Mouse (Mus musculus) liver, adult (tissue): ENCODE measurements around the gene Vars.

Experiments
- GATA4 ChIP-seq: IDR thresholded peaks from 2 replicates; pipeline ENCODE4 v1.6.1; 2014; ENCODE audit warnings: mild to moderate bottlenecking, low read length; ENCODE audit not compliant: insufficient replicate concordance

Gene Vars

DNA sequence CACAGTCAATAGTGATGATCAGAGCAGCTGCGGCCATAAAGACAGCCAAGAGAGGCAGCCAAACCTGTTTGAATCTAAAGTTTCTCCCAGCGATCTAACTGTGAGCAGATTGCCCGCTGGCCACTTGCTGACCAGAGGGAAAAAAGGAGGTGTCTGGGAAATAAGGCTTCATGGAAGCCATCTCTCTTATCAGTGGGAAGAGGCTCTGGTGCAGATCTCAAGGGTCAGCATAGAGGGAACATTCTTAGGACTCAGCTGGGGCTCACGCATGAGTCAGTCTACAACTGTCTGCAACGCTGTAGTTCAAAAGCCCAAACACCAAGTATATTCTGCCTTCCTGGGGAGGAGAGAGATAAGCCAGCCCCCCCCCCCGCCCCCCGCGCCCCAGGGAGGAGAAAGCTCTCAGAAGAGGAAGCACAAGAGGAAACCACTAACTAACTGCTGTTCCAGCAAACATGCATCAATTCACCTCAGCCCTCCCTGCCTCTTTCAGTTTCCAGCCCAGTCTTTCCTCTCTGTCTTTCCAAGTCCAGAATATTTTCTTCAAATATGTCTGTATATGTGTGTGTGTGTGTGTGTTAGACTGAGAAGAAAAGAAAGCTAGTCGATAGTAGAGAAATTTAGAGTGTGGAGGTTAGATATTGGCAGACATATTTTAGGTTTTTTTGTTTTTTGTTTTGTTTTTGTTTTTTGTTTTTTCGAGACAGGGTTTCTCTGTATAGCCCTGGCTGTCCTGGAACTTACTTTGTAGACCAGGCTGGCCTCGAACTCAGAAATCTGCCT is 47.6 kb downstream of the Vars start:
- TF ChIP-seq GATA4, result peak; percentile 82; the same call in 1 of the 2 replicates

DNA sequence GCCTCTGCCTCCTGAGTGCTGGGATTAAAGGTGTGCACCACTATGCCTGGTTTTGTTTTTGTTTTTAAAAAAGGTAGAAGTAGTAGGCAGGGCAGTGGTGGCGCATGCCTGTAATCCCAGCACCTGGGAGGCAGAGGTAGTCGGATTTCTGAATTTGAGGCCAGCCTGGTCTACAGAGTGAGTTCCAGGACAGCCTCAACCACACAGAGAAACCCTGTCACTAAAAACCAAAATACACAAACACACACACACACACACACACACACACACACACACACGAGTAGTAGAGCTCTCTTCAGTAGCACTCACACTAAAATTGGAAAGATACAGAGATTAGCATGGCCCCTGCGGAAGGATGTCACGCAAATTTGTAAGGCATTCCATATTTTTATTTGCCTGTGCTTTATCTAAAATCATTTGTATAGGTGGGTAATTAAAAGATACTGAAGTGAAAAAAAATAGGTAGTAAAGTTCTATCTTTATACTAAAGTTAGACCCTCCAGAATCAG is 48.2 kb downstream of the Vars start:
- TF ChIP-seq GATA4, result no peak

DNA sequence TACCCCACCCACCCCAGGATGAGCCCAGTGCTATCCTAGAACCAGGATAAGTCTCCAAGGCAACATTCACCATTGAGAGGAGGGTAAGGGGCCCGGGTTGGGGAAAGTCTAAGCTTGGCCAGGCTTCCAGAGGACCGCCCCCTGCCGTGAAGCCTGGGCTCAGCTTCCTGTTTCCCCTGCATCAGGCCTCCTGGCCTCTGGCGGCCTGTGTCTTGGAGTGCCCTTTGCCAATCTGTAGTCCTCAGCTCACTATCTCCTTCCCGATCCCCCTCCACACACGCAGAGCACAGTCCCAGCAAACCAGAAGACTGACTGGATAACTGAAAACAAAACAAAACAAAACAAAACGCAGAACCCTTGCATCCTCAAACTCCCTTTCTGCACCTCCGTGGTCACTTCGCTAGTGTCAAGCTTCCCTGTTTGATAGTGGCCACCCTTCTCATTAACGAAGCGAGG is 48.8 kb downstream of the Vars start, which contains the start of gene Clic1:
Clic1 (plus strand) TSS at position 406 of the 456 bp plus-strand sequence.
- peak; percentile 70; the same call in 1 of the 2 replicates for TF ChIP-seq GATA4

DNA sequence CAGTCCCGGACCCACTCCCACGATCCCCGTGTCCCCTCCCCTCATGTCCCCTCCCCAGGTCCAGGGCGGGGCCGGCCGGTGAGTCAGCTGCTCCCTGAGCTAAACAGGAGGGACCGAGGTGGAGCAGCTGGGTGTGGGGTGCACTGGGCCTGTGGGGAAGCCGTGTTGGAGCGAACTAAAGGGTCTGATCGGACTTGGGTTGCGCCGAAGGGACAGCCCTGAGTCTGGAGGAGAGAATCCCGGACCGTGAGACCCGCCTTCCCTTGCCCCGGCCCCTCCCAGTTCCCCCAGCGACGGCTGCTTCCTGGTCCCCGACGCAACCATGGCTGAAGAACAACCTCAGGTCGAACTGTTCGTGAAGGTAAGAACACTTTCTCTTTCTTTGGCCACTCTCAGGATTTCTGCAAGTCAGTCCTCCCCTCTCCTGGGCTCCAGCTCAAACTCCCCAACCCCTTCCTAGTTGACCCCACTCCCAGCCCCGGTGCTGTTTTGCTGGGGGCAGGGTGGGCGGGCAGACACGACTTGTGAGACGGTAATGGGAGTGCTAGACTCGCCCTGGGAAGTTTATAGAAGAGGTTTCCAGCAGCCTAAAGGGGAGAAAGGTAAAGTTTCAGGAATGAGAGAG is 49.5 kb downstream of the Vars start:
- no peak for TF ChIP-seq GATA4

DNA sequence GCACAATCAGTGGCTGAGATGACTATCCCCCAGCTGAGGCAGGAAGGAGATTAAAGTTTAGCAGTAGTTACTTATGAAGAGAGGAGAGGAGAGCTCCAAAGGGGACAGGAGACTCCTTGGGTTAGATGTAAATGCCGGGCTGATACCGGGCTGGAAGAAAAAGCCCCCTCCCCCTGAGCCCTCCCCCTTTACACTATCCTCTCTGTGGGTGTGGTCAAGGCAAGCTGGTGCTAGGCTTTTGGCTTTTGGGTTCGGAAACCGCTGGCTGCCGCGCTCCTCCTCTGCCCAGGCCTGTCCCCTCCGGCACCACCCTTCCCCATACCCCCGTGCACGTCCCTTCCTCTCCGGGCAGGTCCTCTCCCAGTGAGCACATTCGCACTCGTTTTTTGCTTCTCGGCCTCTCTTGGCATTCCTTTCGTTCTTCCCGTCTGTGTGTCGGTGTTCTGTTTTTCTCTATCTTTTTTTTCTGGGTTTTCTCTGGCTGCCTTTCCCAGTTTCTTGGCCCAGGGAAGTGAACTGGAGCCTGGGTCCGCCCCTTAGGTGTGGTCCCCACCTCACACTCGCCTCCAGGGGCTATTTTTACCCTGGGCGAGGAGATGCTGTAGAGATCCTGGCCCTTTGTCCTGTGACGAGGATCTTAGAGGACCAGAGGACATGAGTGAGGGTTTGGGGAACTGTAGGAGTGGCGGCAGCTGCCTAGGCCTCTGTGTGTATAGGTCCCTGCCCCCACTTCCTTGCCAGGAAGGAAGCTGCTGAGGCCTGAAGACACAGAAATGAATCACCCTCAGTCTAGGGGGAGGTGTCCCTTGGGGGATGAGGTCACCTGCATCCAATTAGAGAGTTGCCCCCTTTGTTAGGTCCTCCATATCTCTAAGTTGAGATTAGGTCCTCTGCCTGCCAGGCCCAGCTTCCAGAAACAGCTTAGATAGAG is 50.6 kb downstream of the Vars start:
- peak; percentile 85; the same call in 1 of the 2 replicates for TF ChIP-seq GATA4

DNA sequence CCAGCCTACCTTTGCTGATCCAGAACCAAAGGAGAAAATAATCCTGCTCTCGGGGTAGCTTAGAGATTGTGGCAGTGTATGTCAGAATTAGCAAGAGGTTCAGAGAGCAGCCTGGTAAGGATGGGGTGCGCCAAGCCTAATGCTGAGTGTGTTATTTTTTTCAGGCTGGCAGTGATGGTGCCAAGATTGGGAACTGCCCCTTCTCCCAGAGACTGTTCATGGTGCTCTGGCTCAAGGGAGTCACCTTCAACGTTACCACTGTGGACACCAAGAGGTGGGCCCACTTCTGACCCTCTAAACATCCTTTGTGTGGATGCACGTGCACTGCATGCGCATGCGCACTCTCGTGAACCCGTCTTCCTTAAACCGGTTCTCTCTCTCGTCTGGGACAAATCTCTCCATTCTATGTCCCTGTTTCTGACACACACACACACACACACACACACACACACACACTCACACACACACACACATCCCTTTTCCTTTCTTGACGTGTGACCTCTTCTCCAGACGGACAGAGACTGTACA is 51.5 kb downstream of the Vars start:
- TF ChIP-seq GATA4, result no peak

DNA sequence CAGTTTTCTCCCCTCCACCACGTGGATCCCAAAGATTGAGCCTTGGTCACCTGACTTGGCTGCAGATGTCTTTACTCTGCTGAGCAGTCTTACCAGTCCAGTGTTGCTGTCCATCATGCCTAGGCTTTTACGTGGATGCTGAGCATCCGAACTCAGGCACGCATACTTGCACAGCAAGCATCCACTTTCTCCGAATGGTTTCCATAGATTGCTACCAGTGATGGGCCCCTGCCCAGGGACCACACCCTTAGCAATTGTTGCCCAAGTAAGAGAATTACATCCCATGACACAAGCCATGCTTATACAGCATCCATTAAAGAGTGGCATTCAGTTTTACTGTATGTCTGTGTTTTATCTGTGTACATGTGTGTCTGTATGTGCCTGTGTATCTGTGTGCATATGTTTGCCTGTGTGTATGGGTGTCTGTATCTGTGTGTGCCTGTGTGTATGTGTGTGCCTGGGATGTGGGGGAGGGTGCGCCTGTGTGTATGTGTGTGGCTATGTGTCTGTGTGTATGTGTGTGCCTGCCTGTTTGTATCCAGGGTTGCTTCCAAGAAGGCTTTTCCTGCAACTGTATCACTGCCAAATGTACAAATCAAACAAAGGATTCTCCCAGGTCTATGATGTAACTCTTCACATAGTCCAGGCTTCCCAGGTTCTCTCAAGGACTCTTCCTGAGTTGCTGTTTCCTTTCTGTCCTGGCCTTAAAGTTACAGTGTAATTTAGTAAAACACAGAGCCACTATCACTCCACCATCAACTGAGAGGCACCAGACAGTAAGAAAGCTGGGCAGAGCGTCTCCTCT is 55.1 kb downstream of the Vars start:
- TF ChIP-seq GATA4, result no peak

DNA sequence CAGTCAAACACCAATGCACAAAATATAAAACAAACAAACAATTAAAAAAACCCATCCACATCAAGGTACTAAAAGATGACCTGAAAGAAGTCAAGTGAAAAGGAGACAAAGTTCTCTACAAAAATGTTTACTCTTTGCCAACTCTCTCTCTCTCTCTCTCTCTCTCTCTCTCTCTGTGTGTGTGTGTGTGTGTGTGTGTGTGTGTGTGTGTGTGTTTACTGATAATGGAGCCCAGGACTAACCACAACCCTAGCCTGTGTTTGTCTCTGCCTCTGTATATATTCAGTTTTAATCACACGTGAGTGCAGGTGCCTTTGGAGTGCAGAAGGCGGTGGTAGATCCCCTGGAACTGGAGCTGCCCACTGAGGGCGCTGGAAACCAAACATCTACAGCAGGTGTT is 56.3 kb downstream of the Vars start:
- no peak for TF ChIP-seq GATA4

DNA sequence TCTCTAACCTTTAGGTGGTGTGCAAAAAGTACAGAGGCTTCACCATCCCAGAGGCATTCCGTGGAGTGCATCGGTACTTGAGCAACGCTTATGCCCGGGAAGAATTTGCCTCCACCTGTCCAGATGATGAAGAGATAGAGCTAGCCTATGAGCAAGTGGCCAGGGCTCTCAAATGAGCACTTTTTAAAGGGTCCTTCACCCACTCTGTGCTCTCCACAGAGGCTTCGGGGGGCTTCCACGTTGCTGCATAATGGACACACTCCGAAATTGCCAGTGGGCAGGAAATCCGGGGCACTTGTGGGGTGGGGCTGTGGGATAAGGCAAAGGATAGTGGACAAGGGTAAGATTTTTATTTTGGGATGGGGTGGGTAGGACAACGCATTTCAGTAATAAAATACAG is 57.5 kb downstream of the Vars start:
- TF ChIP-seq GATA4, result no peak

DNA sequence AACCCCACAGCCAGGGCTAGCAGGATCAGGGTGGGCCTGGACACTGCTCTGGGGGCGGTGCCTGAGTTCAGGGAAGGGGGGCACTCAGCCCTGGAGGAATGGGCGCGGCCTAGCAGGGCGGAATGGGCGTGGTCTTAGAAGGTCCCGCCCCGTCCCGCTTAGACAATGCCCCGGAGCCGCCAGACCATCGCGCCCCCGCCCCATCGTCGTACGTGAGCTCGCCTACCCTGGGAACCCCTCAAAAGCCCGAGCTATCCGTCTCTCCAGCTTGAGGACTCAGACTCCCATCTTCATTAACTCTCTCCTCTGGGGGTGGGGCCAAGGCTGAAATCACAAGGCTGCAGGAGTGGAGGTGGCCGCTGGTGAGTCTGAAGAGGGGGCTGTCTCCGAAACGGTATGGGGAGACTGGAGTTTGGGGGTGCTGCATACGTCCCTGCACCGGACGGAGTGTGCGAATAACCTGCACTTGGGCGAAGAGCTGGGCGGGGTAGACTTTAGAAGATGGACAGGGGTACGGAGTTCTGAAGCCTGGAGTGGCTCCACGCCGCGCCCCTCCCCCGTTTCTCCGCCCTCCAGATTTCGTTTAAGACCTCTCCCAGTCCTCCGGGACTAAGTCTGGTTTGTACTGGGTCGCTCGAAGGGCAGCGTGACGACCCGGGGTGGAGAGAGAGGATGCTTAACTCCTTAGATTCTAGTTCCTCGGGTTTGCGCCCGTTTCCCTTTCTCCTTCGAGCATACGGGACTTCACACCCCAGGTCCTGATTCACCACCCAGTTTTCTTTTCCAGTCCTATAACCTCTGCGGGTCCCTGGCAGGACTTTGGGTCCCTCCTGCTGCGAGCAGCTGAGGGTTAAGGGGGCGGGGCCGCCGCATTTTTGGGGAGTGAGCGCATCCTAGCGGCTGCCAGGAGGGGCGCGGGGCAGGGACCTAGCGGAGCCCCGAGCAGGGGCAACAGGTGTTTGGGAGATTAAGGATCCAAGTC is 58.4 kb downstream of the Vars start, which contains the start of gene Ddah2:
Ddah2 (plus strand) TSS at position 125 of the 982 bp plus-strand sequence.
- no peak for TF ChIP-seq GATA4

DNA sequence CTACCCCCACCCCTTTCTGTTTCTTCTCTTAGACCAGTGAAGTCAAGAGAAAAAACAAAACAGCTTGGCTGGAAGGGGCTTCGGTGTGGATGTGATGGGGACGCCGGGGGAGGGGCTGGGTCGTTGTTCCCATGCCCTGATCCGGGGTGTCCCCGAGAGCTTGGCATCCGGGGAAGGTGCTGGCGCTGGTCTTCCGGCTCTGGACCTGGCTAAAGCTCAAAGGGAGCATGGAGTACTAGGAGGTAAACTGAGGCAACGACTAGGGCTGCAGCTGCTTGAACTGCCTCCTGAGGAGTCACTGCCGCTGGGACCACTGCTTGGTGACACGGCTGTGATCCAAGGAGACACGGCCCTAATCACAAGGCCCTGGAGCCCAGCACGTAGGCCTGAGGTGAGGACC is 59.3 kb downstream of the Vars start:
- no peak for TF ChIP-seq GATA4

DNA sequence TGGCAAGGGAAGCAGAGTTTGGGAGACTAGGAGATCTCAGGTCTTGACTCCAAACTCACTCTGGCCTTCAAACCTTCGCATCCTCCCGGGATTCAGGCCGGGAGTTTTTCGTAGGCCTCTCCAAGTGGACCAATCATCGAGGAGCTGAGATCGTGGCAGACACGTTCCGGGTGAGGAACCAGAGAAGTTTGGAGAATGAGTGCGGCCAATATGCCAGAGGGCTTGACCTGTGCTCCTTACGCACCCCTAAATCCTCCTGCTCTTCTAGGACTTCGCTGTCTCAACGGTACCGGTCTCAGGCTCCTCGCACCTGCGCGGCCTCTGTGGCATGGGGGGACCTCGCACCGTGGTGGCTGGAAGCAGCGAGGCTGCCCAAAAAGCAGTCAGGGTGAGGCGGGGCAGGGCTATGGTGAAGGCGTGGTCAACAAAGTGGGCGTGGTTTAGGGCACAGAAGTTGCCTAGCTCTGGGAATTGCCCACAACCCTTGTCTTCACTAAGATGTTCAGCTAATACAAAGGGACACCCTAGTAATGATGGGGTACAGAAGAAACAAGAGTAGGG is 60.0 kb downstream of the Vars start:
- no peak for TF ChIP-seq GATA4

DNA sequence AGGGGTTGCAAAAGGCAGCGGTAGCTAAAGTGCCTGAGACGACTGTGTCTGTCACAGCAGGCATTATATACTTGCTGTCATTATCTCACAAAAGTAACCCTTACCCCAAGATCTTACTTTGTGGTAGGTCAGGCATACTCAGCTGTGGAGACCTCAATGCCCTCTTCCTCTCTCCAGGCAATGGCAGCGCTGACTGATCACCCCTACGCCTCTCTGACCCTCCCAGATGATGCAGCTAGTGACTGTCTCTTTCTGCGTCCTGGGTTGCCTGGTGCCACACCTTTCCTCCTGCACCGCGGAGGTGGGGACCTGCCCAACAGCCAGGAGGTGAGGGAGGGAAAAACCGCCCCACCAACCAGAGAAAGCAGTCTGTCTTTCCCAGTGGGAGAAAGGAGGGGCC is 60.5 kb downstream of the Vars start:
- TF ChIP-seq GATA4, result no peak
